Mouse (Mus musculus) frontal cortex, adult (tissue): ENCODE data around the gene Adamts10.

Experiments used
- ATAC-seq: cut with Nextera tagmentation; 2 replicates; pipeline ENCODE4 v1.9.2; 2017; ENCODE audit warnings: mild to moderate bottlenecking, moderate library complexity, mixed read lengths; ENCODE audit not compliant: low TSS enrichment

Gene Adamts10

DNA sequence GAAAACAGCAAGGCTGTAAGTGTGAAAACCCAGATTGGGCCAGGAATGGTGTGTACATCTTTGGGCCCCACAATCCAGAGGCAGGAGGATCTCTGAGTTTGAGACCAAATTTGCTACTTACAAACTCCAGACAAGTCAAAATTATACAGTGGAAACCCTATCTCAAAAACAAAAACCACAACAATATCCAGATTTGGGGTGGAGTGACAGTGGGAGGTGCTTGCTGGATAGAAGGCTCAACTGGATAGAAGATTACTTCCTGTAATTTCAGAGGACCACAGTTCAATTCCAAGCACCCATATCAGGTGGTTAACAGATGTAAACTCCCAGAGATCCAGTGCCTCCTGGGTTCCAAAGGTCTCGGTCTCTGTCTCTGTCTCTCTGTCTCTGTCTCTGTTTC is 30.5 kb downstream of the Adamts10 start:
- ATAC-seq = no peak

DNA sequence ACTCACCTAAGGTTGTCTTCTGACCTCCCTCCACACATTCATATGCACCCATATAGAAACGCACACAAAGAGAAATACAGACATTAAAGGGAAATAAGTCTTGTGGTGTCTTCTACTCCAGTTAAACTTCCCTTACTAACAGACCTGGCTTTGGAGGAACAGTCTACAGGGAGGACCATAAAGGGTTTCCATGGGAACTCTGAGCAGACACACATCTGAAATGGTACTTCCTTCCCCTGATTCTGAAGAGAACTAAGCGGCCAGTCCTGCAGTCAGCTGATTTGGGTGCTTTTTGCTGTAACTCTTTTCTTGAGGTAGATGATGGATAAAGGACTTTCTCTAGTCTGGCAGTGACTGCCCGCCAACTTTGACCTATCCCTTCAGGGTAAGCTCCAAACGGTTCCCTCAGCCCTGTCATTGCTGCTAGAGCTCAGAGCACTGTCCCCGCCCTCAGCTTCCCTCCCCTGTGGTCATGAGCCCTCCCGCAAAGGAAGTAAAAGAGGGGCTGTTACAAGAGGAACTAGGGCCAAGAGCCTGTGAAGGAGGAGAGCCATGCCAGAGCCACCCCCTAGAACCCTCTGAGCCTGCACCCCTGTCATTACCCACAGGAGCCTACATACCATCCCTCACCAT is 31.3 kb downstream of the Adamts10 start, which contains the start of gene Myo1f:
Gene Myo1f, plus strand, starts transcription at position 485 of the 633 bp plus-strand sequence.
- ATAC-seq = no peak

DNA sequence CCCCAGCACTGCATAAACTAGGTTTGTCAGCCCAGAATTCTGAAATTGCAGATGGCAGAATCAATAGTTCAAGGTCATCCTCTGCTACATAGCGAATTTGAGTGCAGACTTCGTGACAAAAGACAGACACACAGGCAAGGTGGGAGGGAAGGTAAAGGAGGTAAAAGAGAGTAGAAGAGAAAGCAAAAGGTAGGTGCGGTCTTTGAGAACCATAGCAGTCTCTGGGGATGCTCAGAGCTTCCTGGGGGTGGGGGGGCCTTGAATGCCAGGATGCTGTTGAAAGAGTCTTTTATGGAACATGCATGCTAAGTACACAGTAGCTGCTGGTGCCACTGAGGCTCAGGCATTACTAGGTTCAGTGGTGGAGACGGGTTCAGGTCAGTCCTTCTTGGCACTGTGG is 33.9 kb downstream of the Adamts10 start:
- ATAC-seq = no peak

DNA sequence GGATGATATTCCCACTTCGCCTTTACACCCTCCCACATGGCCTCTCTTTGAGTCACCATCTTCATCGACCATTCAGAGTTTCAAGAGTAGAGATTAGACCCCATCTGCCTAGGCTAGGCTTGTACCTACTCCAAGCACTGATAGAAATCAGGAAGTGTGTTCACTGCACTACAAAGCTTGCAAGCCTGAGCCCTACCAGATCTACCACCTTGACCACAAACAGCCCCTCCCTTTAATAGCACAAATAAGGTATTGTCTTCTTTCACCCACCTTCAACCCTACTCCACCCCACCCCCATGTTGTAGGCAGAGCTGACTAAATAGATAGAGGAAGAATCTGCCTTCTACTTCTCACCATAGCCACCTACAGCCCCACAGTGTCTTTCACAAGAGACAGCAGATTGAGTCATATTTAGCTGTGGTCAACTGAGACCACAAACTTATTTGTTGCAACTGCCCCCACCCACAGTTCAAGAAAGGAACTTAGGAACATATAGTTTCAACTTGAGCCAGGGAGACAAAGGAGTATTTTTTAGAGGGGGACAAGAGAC is 39.6 kb downstream of the Adamts10 start:
- no peak for ATAC-seq

- ATAC-seq = no peak
Observed at GRCm38 (mm10) chr17:33564599-33564998, 40.6 kb downstream of the Adamts10 start.

DNA sequence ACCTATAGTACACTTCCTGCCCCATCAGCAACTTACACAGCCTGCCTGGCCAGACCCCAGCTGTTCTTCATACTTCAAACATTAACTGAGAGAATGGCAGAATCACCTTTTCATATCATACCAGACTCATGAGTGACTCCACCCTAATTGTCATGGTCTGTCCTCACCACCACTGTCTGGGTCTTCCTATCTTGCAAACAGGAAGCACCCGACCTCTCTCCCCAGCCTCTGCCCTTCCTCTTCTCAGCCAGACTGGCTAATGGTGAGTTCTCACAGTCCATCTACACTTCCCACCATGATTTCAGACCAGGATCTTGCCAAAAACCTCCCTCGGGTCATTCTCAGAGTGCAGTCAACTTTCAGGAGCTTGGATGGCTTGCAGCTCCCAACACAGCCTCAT is 42.2 kb downstream of the Adamts10 start:
- ATAC-seq = no peak

- ATAC-seq = no peak
Observed at GRCm38 (mm10) chr17:33584061-33584460, 60.1 kb downstream of the Adamts10 start.

GRCm38 (mm10) chr17:33586011-33586410 is 62.0 kb downstream of the Adamts10 start:
- ATAC-seq = no peak

DNA sequence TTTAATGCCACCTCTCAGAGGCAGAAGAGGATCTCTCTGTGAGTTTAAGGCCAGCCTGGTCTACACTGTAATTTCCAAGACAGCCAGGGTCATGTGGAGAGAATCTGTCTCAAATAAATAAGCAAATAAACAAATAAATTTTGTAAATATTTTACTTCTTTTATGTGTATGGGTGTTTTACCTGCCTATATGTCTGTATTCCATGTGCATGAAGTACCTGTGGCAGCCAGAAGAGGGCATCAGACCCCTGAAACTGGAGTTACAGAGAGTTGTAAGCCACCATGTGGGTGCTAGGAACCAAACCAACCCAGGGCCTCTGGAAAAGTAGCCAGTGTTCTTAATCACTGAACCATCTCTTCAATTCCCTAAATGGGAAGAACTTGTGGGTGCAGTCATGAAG is 73.3 kb downstream of the Adamts10 start:
- ATAC-seq = no peak

- ATAC-seq = no peak
Observed at GRCm38 (mm10) chr17:33598506-33598905, 74.5 kb downstream of the Adamts10 start.

- no peak for ATAC-seq
Observed at GRCm38 (mm10) chr17:33599836-33600475, 76.0 kb downstream of the Adamts10 start.

GRCm38 (mm10) chr17:33600831-33601230 is 76.8 kb downstream of the Adamts10 start:
- no peak for ATAC-seq

DNA sequence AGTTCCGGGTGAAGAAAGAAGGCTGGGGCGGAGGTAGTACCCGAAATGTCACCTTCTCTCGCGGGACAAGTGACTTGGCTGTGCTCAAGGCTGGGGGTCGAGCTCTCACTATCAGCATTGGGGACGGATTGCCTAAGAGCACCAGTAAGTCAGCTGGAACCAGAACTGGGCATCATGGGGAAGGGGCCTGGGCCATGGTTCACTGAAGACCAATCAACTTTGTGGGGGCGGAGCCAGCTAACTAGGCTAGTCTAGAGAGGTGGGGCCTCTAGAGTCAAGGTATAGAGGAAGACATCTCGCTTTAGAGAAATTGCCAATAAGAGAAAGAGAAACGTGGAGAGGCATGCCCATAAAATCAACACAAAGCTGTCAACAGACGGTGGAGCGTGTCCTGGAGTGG is 77.9 kb downstream of the Adamts10 start:
- ATAC-seq = no peak
